Comparison of ENCODE assay signal across 24 mouse cellular contexts in genomic region chr2:154731916-154732315, GRCm38 (mm10). TPM values are rescaled to one million over a fixed set of nuclear protein-coding genes. Genes with fewer than 3 reads are reported as not detected.
DNase-seq lines count a peak whose midpoint lies in the region; ATAC-seq and TF ChIP-seq lines count a peak whose summit lies in the region.
"Had no signal": no experiment of that assay in that cellular context is flagged by ENCODE, and none has a peak within 500 bp of the region (broad histone marks: within the 10 kb centered on the region; RNA-seq: fewer than 3 reads in every experiment).

No protein-coding gene starts in this region.

- no peaks in the 10 kb centered on the region for H3K27me3 ChIP-seq in kidney, postnatal 0 days (ENCODE audit: insufficient read depth, low read length)
- no peaks in the 10 kb centered on the region for H3K27me3 ChIP-seq in midbrain, embryonic 11.5 days (ENCODE audit: control insufficient read depth, insufficient read depth, low read length)
- no peaks in the 10 kb centered on the region for H3K27me3 ChIP-seq in midbrain, embryonic 14.5 days (ENCODE audit: control insufficient read depth, insufficient read depth, low read length)
- no peaks in the 10 kb centered on the region for H3K27me3 ChIP-seq in limb, embryonic 13.5 days
- H3K27me3 ChIP-seq: embryonic facial prominence, embryonic 13.5 days; forebrain, embryonic 12.5 days; heart, embryonic 15.5 days; Patski had no signal

- H3K9me3 ChIP-seq in kidney, postnatal 0 days (replicated peaks; ENCODE audit: low read length), result no peaks in the 10 kb centered on the region
- H3K9me3 ChIP-seq in midbrain, embryonic 11.5 days (ENCODE audit: control insufficient read depth, low read length), result no peaks in the 10 kb centered on the region
- no peaks in the 10 kb centered on the region for H3K9me3 ChIP-seq in midbrain, embryonic 14.5 days (ENCODE audit: control insufficient read depth, low read length)
- H3K9me3 ChIP-seq in limb, embryonic 13.5 days, result no peaks in the 10 kb centered on the region
- H3K9me3 ChIP-seq: embryonic facial prominence, embryonic 13.5 days; forebrain, embryonic 12.5 days; heart, embryonic 15.5 days had no signal

- H3K36me3 ChIP-seq in kidney, postnatal 0 days (ENCODE audit: insufficient read depth, low read length), result no peaks in the 10 kb centered on the region
- no peaks in the 10 kb centered on the region for H3K36me3 ChIP-seq in midbrain, embryonic 11.5 days (ENCODE audit: control insufficient read depth, insufficient read depth, low read length)
- no peaks in the 10 kb centered on the region for H3K36me3 ChIP-seq in midbrain, embryonic 14.5 days (ENCODE audit: control insufficient read depth, insufficient read depth, low read length)
- H3K36me3 ChIP-seq in limb, embryonic 13.5 days, result no peaks in the 10 kb centered on the region
- H3K36me3 ChIP-seq: embryonic facial prominence, embryonic 13.5 days; forebrain, embryonic 12.5 days; heart, embryonic 15.5 days had no signal

- TF ChIP-seq CTCF in kidney, postnatal 0 days (IDR thresholded peaks at IDR 0.05; ENCODE audit: low read depth), result no peak

- H3K9ac ChIP-seq in kidney, postnatal 0 days (ENCODE audit: low read depth, low read length), result no peak overlapping the region
- no peak overlapping the region for H3K9ac ChIP-seq in midbrain, embryonic 11.5 days (ENCODE audit: low read length)
- H3K9ac ChIP-seq in midbrain, embryonic 14.5 days (replicated peaks; ENCODE audit: low read length), result no peak overlapping the region
- no peak overlapping the region for H3K9ac ChIP-seq in limb, embryonic 13.5 days
- H3K9ac ChIP-seq: embryonic facial prominence, embryonic 13.5 days; forebrain, embryonic 12.5 days; heart, embryonic 15.5 days; hindbrain, embryonic 14.5 days had no signal

- DNase-seq in kidney, postnatal 0 days (ENCODE audit: low spot score), result no peak
- DNase-seq in kidney, adult 11 months, result no peak
- peak; percentile 73 for DNase-seq in midbrain, embryonic 11.5 days (ENCODE audit: low spot score, missing footprints)
- no peak for DNase-seq in midbrain, embryonic 14.5 days
- peak; percentile 78 for DNase-seq in retina, postnatal 1 day
- DNase-seq in urinary bladder, postnatal 25 days (ENCODE audit: low spot score), result no peak
- no peak for DNase-seq in cerebellum, adult 11 months
- DNase-seq: adrenal gland, adult 2 months; adrenal gland, postnatal 36 days; cerebellum, adult 9-10 months; cerebellum, postnatal 36 days; gastrocnemius, postnatal 14 days; heart, adult 2 months; heart, postnatal 14 days had no signal

- no peak; the same call in 1 of the 2 replicates for ATAC-seq in kidney, postnatal 0 days (replicated peaks; ENCODE audit: low FRiP score, low read depth)
- no peak for ATAC-seq in midbrain, embryonic 11.5 days (ENCODE audit: low FRiP score)
- ATAC-seq in midbrain, embryonic 14.5 days (ENCODE audit: low FRiP score, low TSS enrichment), result no peak
- ATAC-seq in limb, embryonic 13.5 days (ENCODE audit: low FRiP score, low read depth), result no peak
- ATAC-seq: forebrain, embryonic 16.5 days had no signal

- 48% methylated on average over 2 of the region's 2 CpGs for WGBS in kidney, postnatal 0 days
- 76% methylated on average over 2 of the region's 2 CpGs for WGBS in midbrain, embryonic 11.5 days
- 69% methylated on average over 2 of the region's 2 CpGs for WGBS in midbrain, embryonic 14.5 days
- 33% methylated on average over 2 of the region's 2 CpGs for WGBS in limb, embryonic 13.5 days

- H3K27ac ChIP-seq in kidney, postnatal 0 days, result 0 out of 2 replicates have a peak overlapping the region, but pooled peaks have one; percentile 9
- H3K27ac ChIP-seq in midbrain, embryonic 11.5 days (ENCODE audit: low read depth, low read length), result no peak overlapping the region
- H3K27ac ChIP-seq in midbrain, embryonic 14.5 days (replicated peaks; ENCODE audit: low read depth, low read length), result no peak overlapping the region
- peak overlapping the region; percentile 48; the same call in 1 of the 2 replicates for H3K27ac ChIP-seq in limb, embryonic 13.5 days
- H3K27ac ChIP-seq: embryonic facial prominence, embryonic 13.5 days; forebrain, embryonic 12.5 days; heart, adult 2 months; heart, embryonic 15.5 days; hindbrain, embryonic 14.5 days had no signal

- H3K4me2 ChIP-seq in kidney, postnatal 0 days (ENCODE audit: low read length), result no peak overlapping the region
- no peak overlapping the region for H3K4me2 ChIP-seq in midbrain, embryonic 11.5 days
- H3K4me2 ChIP-seq in midbrain, embryonic 14.5 days (ENCODE audit: low read length), result no peak overlapping the region
- H3K4me2 ChIP-seq in limb, embryonic 13.5 days (replicated peaks), result no peak overlapping the region
- H3K4me2 ChIP-seq: embryonic facial prominence, embryonic 13.5 days; forebrain, embryonic 12.5 days; heart, embryonic 11.5 days; heart, embryonic 15.5 days; hindbrain, embryonic 14.5 days had no signal

- no peak overlapping the region for H3K4me3 ChIP-seq in kidney, postnatal 0 days (replicated peaks; ENCODE audit: low read depth, low read length)
- H3K4me3 ChIP-seq in midbrain, embryonic 11.5 days (ENCODE audit: low read depth, low read length), result no peak overlapping the region
- no peak overlapping the region for H3K4me3 ChIP-seq in midbrain, embryonic 14.5 days (replicated peaks; ENCODE audit: low read depth, low read length)
- H3K4me3 ChIP-seq in limb, embryonic 13.5 days, result no peak overlapping the region
- H3K4me3 ChIP-seq: embryonic facial prominence, embryonic 13.5 days; forebrain, embryonic 12.5 days; heart, adult 2 months; heart, embryonic 15.5 days had no signal

- peaks cover 13% of the 10 kb centered on the region; the same call in 1 of the 2 replicates for H3K4me1 ChIP-seq in kidney, postnatal 0 days (replicated peaks; ENCODE audit: insufficient read depth, low read length)
- peaks cover 4% of the 10 kb centered on the region; the same call in 1 of the 2 replicates for H3K4me1 ChIP-seq in midbrain, embryonic 11.5 days (ENCODE audit: control insufficient read depth, insufficient read depth, low read length)
- H3K4me1 ChIP-seq in midbrain, embryonic 14.5 days (ENCODE audit: control insufficient read depth, insufficient read depth, low read length), result no peaks in the 10 kb centered on the region
- H3K4me1 ChIP-seq in limb, embryonic 13.5 days, result peaks cover 58% of the 10 kb centered on the region
- H3K4me1 ChIP-seq: heart, embryonic 15.5 days had no signal

RNA-seq across cellular contexts. Expression of gene Gm14214, which starts 37.9 kb away (rescaled TPM):
- polyA plus RNA-seq in kidney, postnatal 0 days (2015; fragmentation: Nextera tagmentation; extraction: Ambion mirVana), result not detected in 2 replicates
- not detected in 2 replicates for polyA plus RNA-seq in midbrain, embryonic 11.5 days (2014; fragmentation: Nextera tagmentation; extraction: Ambion mirVana)
- polyA plus RNA-seq in midbrain, embryonic 14.5 days (2014; fragmentation: Nextera tagmentation; extraction: Ambion mirVana), result not detected in 2 replicates
- polyA plus RNA-seq in limb, embryonic 13.5 days (2015; fragmentation: Nextera tagmentation; extraction: Ambion mirVana), result not detected in 2 replicates
- polyA plus RNA-seq: adrenal gland, adult 2 months; C2C12; embryonic facial prominence, embryonic 13.5 days; forebrain, embryonic 12.5 days; forebrain, embryonic 16.5 days; gonadal fat pad, adult 2 months; heart, adult 2 months; heart, embryonic 11.5 days; heart, embryonic 15.5 days; hindbrain, embryonic 14.5 days; Patski had no signal

RNA-seq across cellular contexts. Expression of gene Raly, which starts 59.0 kb away (rescaled TPM):
- 31.6 and 33.7 TPM in 2 replicates for polyA plus RNA-seq in kidney, postnatal 0 days (2015; fragmentation: Nextera tagmentation; extraction: Ambion mirVana)
- 56.9 and 66.8 TPM in 2 replicates for polyA plus RNA-seq in midbrain, embryonic 11.5 days (2014; fragmentation: Nextera tagmentation; extraction: Ambion mirVana)
- 58.3 and 194 TPM in 2 replicates for polyA plus RNA-seq in midbrain, embryonic 14.5 days (2014; fragmentation: Nextera tagmentation; extraction: Ambion mirVana)
- polyA plus RNA-seq in limb, embryonic 13.5 days (2015; fragmentation: Nextera tagmentation; extraction: Ambion mirVana), result 41.7 and 46.9 TPM in 2 replicates

RNA-seq across cellular contexts. Expression of gene a, which starts 59.3 kb away (rescaled TPM):
- 0.42 and 1.1 TPM in 2 replicates for polyA plus RNA-seq in kidney, postnatal 0 days (2015; fragmentation: Nextera tagmentation; extraction: Ambion mirVana)
- 0.36 and 0.40 TPM in 2 replicates for polyA plus RNA-seq in midbrain, embryonic 11.5 days (2014; fragmentation: Nextera tagmentation; extraction: Ambion mirVana)
- polyA plus RNA-seq in midbrain, embryonic 14.5 days (2014; fragmentation: Nextera tagmentation; extraction: Ambion mirVana), result 3.8 TPM in 1 of 2 replicates, not detected in the other
- 10.9 and 12.0 TPM in 2 replicates for polyA plus RNA-seq in limb, embryonic 13.5 days (2015; fragmentation: Nextera tagmentation; extraction: Ambion mirVana)
- polyA plus RNA-seq: C2C12; heart, adult 2 months; Patski had no signal

Comparison
In these comparisons a context has a peak if more than half of its experiments do, and no peak if none do; other contexts are left out.
1. DNase-seq: peak in midbrain, embryonic 11.5 days (single experiment) and retina, postnatal 1 day (single experiment); none in kidney, postnatal 0 days (single experiment), kidney, adult 11 months (single experiment), midbrain, embryonic 14.5 days (single experiment), urinary bladder, postnatal 25 days (single experiment) and cerebellum, adult 11 months (single experiment).
2. H3K27ac ChIP-seq: peak in kidney, postnatal 0 days (single experiment) and limb, embryonic 13.5 days (single experiment); none in midbrain, embryonic 11.5 days (single experiment) and midbrain, embryonic 14.5 days (single experiment).